In the genomic region with DNA sequence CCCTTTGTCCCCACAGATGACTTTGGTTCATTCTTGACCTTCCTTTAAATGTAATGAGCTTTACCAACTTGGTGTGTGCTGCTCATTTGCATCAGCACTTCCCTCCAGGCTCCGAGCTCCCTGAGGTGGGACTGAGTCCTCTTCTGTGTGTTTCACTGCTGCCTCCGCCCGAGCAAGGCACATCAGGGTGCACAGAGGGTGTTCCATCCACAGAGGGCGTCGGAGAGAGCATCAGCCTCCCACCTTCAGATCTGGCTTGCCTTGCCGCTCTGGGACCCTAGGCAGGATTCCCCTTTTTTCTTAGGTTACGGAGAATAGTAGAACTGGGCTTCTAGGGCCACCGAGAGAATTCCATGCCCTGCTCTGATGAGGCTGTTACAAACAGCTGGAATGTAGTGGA, we compare ENCODE assay signal across 32 mouse cellular contexts. TPM values are rescaled to one million over a fixed set of nuclear protein-coding genes. Genes with fewer than 3 reads are reported as not detected.
A peak's percentile ranks its signal among the peaks of the same experiment; 100 is the strongest.
DNase-seq lines count a peak whose midpoint lies in the region; ATAC-seq and TF ChIP-seq lines count a peak whose summit lies in the region.
"Had no signal": no experiment of that assay in that cellular context is flagged by ENCODE, and none has a peak within 500 bp of the region (broad histone marks: within the 10 kb centered on the region; RNA-seq: fewer than 3 reads in every experiment).

No protein-coding gene starts in this region.

- H3K9me3 ChIP-seq in liver, embryonic 14.5 days (ENCODE audit: control insufficient read depth, low read length), result no peaks in the 10 kb centered on the region
- no peaks in the 10 kb centered on the region for H3K9me3 ChIP-seq in liver, embryonic 11.5 days (ENCODE audit: control insufficient read depth, low read length)
- H3K9me3 ChIP-seq in stomach, postnatal 0 days (ENCODE audit: control insufficient read depth, low read length), result no peaks in the 10 kb centered on the region
- H3K9me3 ChIP-seq: embryonic facial prominence, embryonic 10.5 days; embryonic facial prominence, embryonic 15.5 days; forebrain, embryonic 13.5 days; G1E; heart, embryonic 12.5 days; hindbrain, embryonic 13.5 days; limb, embryonic 12.5 days; stomach, embryonic 15.5 days had no signal

- no peaks in the 10 kb centered on the region for H3K36me3 ChIP-seq in kidney, adult 2 months (ENCODE audit: control insufficient read depth, insufficient read depth, low read length)
- no peaks in the 10 kb centered on the region for H3K36me3 ChIP-seq in liver, embryonic 14.5 days (replicated peaks; ENCODE audit: control insufficient read depth, insufficient read depth, low read depth)
- no peaks in the 10 kb centered on the region for H3K36me3 ChIP-seq in liver, embryonic 11.5 days (ENCODE audit: control insufficient read depth, insufficient read depth, low read length)
- no peaks in the 10 kb centered on the region for H3K36me3 ChIP-seq in stomach, postnatal 0 days (ENCODE audit: control insufficient read depth, insufficient read depth, low read length)
- H3K36me3 ChIP-seq: embryonic facial prominence, embryonic 15.5 days; limb, embryonic 12.5 days; stomach, embryonic 15.5 days had no signal

- H3K27ac ChIP-seq in kidney, adult 2 months (ENCODE audit: insufficient read depth, low read depth, low read length), result no peak overlapping the region
- H3K27ac ChIP-seq in liver, embryonic 14.5 days, result no peak overlapping the region
- no peak overlapping the region for H3K27ac ChIP-seq in liver, embryonic 11.5 days (ENCODE audit: low read depth, low read length)
- no peak overlapping the region for H3K27ac ChIP-seq in stomach, postnatal 0 days (replicated peaks)
- H3K27ac ChIP-seq: embryonic facial prominence, embryonic 10.5 days; embryonic facial prominence, embryonic 15.5 days; forebrain, embryonic 13.5 days; heart, adult 2 months; hindbrain, embryonic 13.5 days; limb, embryonic 12.5 days; macrophage; stomach, embryonic 15.5 days had no signal

- H3K27me3 ChIP-seq in kidney, adult 2 months (replicated peaks; ENCODE audit: control insufficient read depth, insufficient read depth, low read length), result no peaks in the 10 kb centered on the region
- H3K27me3 ChIP-seq in liver, embryonic 14.5 days (ENCODE audit: control insufficient read depth, insufficient read depth, low read length), result no peaks in the 10 kb centered on the region
- no peaks in the 10 kb centered on the region for H3K27me3 ChIP-seq in liver, embryonic 11.5 days (replicated peaks; ENCODE audit: control insufficient read depth, insufficient read depth, low read length)
- no peaks in the 10 kb centered on the region for H3K27me3 ChIP-seq in stomach, postnatal 0 days (ENCODE audit: control insufficient read depth, insufficient read depth, low read length)
- H3K27me3 ChIP-seq: embryonic facial prominence, embryonic 15.5 days; forebrain, embryonic 13.5 days; heart, embryonic 12.5 days; hindbrain, embryonic 13.5 days; limb, embryonic 12.5 days; stomach, embryonic 15.5 days had no signal

- no peak for ATAC-seq in liver, embryonic 14.5 days (ENCODE audit: insufficient read depth)
- ATAC-seq in liver, embryonic 11.5 days (replicated peaks; ENCODE audit: low FRiP score), result no peak
- no peak for ATAC-seq in stomach, postnatal 0 days (ENCODE audit: low FRiP score, low TSS enrichment)
- ATAC-seq: forebrain, embryonic 13.5 days had no signal

- H3K4me1 ChIP-seq in kidney, adult 2 months (ENCODE audit: control insufficient read depth, insufficient read depth, low read length), result 0 out of 2 replicates have a peak, but pooled peaks cover 2% of the 10 kb centered on the region
- H3K4me1 ChIP-seq in liver, embryonic 14.5 days (replicated peaks; ENCODE audit: control insufficient read depth in 2 of 2, insufficient read depth in 2 of 2, low read length in 1 of 2), result no peaks in the 10 kb centered on the region
- H3K4me1 ChIP-seq in liver, embryonic 11.5 days (replicated peaks; ENCODE audit: control insufficient read depth, insufficient read depth, low read length), result no peaks in the 10 kb centered on the region
- no peaks in the 10 kb centered on the region for H3K4me1 ChIP-seq in stomach, postnatal 0 days (replicated peaks; ENCODE audit: control insufficient read depth, insufficient read depth)
- H3K4me1 ChIP-seq: heart, embryonic 12.5 days; stomach, embryonic 15.5 days had no signal

- no peak overlapping the region for H3K9ac ChIP-seq in liver, embryonic 14.5 days (replicated peaks)
- no peak overlapping the region for H3K9ac ChIP-seq in liver, embryonic 11.5 days (ENCODE audit: low read depth, low read length)
- no peak overlapping the region for H3K9ac ChIP-seq in stomach, postnatal 0 days (ENCODE audit: low read length)
- H3K9ac ChIP-seq: embryonic facial prominence, embryonic 15.5 days; forebrain, embryonic 13.5 days; heart, embryonic 12.5 days; hindbrain, embryonic 13.5 days; limb, embryonic 12.5 days; stomach, embryonic 15.5 days had no signal

- 52% methylated on average over 8 of the region's 8 CpGs for WGBS in kidney, adult 2 months
- WGBS in liver, embryonic 14.5 days (ENCODE audit: insufficient replicate concordance), result 43% methylated on average over 8 of the region's 8 CpGs
- 53% methylated on average over 8 of the region's 8 CpGs for WGBS in liver, embryonic 11.5 days
- WGBS in stomach, postnatal 0 days, result 45% methylated on average over 8 of the region's 8 CpGs

- TF ChIP-seq EP300 in liver, embryonic 14.5 days (IDR thresholded peaks at IDR 0.05; ENCODE audit: low read depth), result no peak
- no peak for TF ChIP-seq EP300 in stomach, postnatal 0 days (optimal IDR thresholded peaks at IDR 0.05)

- no peak for TF ChIP-seq POLR2A in kidney, adult 2 months (IDR thresholded peaks at IDR 0.05; ENCODE audit: low read depth, low read length)

- DNase-seq in kidney, adult 18-20 months, result peak; percentile 18
- no peak for DNase-seq in kidney, adult 2 months
- DNase-seq in liver, embryonic 14.5 days (ENCODE audit: low read depth in 3 of 3, low spot score in 3 of 3), result no peak
- no peak for DNase-seq in liver, embryonic 11.5 days (ENCODE audit: low spot score)
- peak; percentile 55 for DNase-seq in R1 (ENCODE audit: low read depth, low spot score)
- DNase-seq in stomach, postnatal 0 days (ENCODE audit: low spot score), result no peak
- no peak for DNase-seq in urinary bladder, adult 18-20 months (ENCODE audit: low spot score in 2 of 2)
- no peak for DNase-seq in cerebellum, adult 9-10 months
- DNase-seq: adrenal gland, postnatal 25 days; cerebellum, adult 11-12 months; cerebellum, postnatal 10 days; heart, adult 2 months; heart, postnatal 4 days; kidney, adult 8-10 months; lung, adult 2 months; lung, postnatal 10 days; midbrain, embryonic 14.5 days; right cerebral cortex, postnatal 14 days; thymus, postnatal 14 days had no signal

- no peak for TF ChIP-seq CTCF in kidney, adult 2 months (conservative IDR thresholded peaks at IDR 0.05; ENCODE audit: insufficient read depth, insufficient read length, low read depth, low read length)
- TF ChIP-seq CTCF in liver, embryonic 14.5 days (IDR thresholded peaks at IDR 0.05; ENCODE audit: low read depth), result peak; percentile 23
- peak; percentile 34 for TF ChIP-seq CTCF in stomach, postnatal 0 days (IDR thresholded peaks at IDR 0.05; ENCODE audit: low read depth)

- H3K4me3 ChIP-seq in kidney, adult 2 months (ENCODE audit: insufficient read depth, low read depth, low read length), result no peak overlapping the region
- no peak overlapping the region for H3K4me3 ChIP-seq in liver, embryonic 14.5 days (ENCODE audit: insufficient read depth in 1 of 2, low read depth in 2 of 2, low read length in 2 of 2)
- no peak overlapping the region for H3K4me3 ChIP-seq in liver, embryonic 11.5 days (ENCODE audit: low read depth, low read length)
- H3K4me3 ChIP-seq in stomach, postnatal 0 days (ENCODE audit: low read depth, low read length), result no peak overlapping the region
- H3K4me3 ChIP-seq: embryonic facial prominence, embryonic 10.5 days; embryonic facial prominence, embryonic 15.5 days; forebrain, embryonic 13.5 days; heart, adult 2 months; heart, embryonic 12.5 days; hindbrain, embryonic 13.5 days; limb, embryonic 12.5 days; stomach, embryonic 15.5 days had no signal

- no peak overlapping the region for H3K4me2 ChIP-seq in liver, embryonic 14.5 days (ENCODE audit: low read depth)
- H3K4me2 ChIP-seq in liver, embryonic 11.5 days, result no peak overlapping the region
- H3K4me2 ChIP-seq in stomach, postnatal 0 days (replicated peaks; ENCODE audit: low read depth), result no peak overlapping the region
- H3K4me2 ChIP-seq: embryonic facial prominence, embryonic 15.5 days; forebrain, embryonic 13.5 days; heart, embryonic 12.5 days; hindbrain, embryonic 13.5 days; limb, embryonic 12.5 days; stomach, embryonic 15.5 days had no signal

RNA-seq across cellular contexts. Expression of gene Pet117, which starts 48.1 kb away (rescaled TPM):
- not detected in 2 replicates for polyA plus RNA-seq in kidney, adult 2 months (2012; rRNA removed)
- polyA plus RNA-seq in liver, embryonic 14.5 days (2012; rRNA removed), result not detected in 2 replicates
- 0.77 and 0.80 TPM in 2 replicates for polyA plus RNA-seq in liver, embryonic 14.5 days (2014; fragmentation: Nextera tagmentation; extraction: Ambion mirVana)
- 0.40 and 0.80 TPM in 2 replicates for polyA plus RNA-seq in liver, embryonic 11.5 days (2014; fragmentation: Nextera tagmentation; extraction: Ambion mirVana)
- polyA plus RNA-seq in stomach, postnatal 0 days (2015; fragmentation: Nextera tagmentation; extraction: Ambion mirVana), result 2.4 and 2.5 TPM in 2 replicates
- polyA plus RNA-seq: embryonic facial prominence, embryonic 10.5 days; heart, adult 2 months; large intestine, adult 2 months; liver, adult 2 months; lung, adult 2 months; neural tube, embryonic 14.5 days; small intestine, adult 2 months had no signal

RNA-seq across cellular contexts. Expression of gene Kat14, which starts 48.1 kb away (rescaled TPM):
- 43.0 and 44.8 TPM in 2 replicates for polyA plus RNA-seq in kidney, adult 2 months (2012; rRNA removed)
- polyA plus RNA-seq in liver, embryonic 14.5 days (2012; rRNA removed), result 11.3 and 13.7 TPM in 2 replicates
- 11.8 and 13.5 TPM in 2 replicates for polyA plus RNA-seq in liver, embryonic 14.5 days (2014; fragmentation: Nextera tagmentation; extraction: Ambion mirVana)
- polyA plus RNA-seq in liver, embryonic 11.5 days (2014; fragmentation: Nextera tagmentation; extraction: Ambion mirVana), result 33.5 and 34.8 TPM in 2 replicates
- polyA plus RNA-seq in stomach, postnatal 0 days (2015; fragmentation: Nextera tagmentation; extraction: Ambion mirVana), result 20.9 and 21.4 TPM in 2 replicates

Comparison
In these comparisons a context has a peak if more than half of its experiments do, and no peak if none do; other contexts are left out.
1. DNase-seq: peak in kidney, adult 18-20 months (single experiment) and R1 (single experiment); none in kidney, adult 2 months (single experiment), liver, embryonic 14.5 days (0 of 3), liver, embryonic 11.5 days (single experiment), stomach, postnatal 0 days (single experiment), urinary bladder, adult 18-20 months (0 of 2) and cerebellum, adult 9-10 months (single experiment).